Mouse (Mus musculus) layer of hippocampus, adult 9-11 months (tissue): Measurements from ENCODE around the gene Lars2.
A peak's percentile ranks its signal among the peaks of the same experiment; 100 is the strongest.
"Not testable (repeated sequence)": the region's sequence is repeated elsewhere in the genome, so short reads cannot be mapped to it uniquely, and the experiment has no call there.

Experiments
- DNase-seq: peaks from one replicate; pipeline ENCODE4 v3.0.0; 2022

Gene Lars2

DNA sequence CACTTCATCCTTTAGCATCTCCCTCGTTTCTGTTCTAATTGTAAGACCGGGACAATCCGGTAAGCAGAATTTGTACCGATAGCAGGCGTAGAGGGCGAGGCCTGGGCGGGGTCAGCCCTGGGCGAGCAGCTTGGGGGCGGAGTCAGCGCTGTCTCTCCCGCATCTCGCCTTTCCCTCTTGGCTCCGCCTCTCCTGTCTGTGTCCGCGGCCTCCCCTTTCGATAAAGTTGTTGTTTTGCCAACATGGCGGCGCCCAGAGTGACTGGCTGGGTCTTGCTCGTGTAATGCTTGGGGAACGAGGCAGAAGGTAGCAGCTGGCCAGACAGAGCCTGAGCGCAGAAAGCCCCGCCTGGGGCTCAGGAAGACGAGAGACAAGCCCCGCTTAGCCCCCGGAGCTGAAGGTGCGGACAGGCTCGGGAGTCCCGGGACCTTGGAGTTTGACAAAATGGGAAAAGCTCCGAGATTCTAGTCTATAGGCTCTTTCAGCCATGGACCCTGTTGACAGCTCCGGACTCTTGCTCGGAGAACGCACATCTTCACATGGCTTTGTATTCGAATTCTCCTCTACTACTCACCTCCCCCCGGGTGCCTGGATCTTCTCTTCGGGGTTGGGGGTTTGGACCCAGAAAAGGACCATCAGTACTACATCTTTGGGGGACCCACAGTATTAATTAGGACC lies at the start of gene Lars2:
Gene Lars2 (plus strand): TSS at position 220 of the 678 bp plus-strand sequence.
- DNase-seq: peak; percentile 94

DNA sequence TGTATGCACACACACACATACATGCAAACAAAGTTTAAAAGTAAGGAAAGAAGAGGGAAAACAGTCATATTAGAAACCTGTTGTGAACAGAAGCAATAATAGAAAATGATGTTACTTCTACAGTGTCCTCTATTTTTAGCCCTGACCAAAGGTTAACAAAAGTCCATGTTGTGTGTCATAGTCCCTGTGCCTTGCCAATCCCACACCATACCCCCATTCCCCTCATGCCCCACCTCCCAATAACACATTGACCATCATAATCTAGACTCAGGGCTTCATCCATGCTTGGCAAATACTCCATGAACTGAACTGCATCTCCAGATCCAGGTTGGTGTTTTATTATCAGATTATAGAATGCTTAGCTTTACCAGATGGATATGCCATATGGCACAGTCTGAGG lies 40.6 kb upstream of the Lars2 start:
- no peak for DNase-seq

DNA sequence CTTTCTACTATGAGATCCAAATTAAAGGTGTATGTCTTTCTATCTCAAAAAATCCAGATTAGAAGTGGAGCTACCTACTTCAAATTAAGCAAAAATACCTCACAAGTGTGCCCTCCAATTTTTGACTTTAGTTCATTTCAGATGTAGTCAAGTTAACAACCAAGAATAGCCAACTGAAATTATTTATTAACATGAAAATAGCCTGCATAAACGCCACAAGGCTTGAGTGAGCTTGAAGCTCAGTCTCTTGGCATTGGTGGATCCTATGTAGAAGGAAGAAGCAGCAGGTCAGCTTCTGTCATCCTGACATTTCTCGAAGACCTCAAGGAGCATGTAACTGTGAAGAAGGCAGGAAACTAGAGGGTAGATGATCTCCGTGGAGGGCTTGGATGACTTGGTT lies 38.4 kb upstream of the Lars2 start:
- DNase-seq: no peak

DNA sequence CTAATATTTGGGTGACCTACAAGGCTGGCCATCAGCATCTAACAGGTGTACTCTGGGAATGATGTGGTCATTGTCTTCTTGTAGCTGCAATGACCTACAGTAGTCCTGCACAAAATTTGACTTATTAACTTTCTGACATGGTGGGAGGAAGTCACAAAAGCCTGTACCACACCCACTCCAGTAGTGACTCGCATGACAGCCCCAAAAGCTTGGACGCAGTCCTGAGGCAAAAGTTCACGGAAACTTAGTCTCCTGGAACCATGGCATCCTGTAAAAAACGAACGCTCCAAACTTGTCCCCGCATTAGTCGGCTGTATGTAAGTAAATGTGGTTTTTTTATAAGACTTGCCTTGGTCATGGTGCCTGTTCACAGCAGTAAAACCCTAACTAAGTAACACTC lies 36.9 kb upstream of the Lars2 start:
- no peak for DNase-seq

DNA sequence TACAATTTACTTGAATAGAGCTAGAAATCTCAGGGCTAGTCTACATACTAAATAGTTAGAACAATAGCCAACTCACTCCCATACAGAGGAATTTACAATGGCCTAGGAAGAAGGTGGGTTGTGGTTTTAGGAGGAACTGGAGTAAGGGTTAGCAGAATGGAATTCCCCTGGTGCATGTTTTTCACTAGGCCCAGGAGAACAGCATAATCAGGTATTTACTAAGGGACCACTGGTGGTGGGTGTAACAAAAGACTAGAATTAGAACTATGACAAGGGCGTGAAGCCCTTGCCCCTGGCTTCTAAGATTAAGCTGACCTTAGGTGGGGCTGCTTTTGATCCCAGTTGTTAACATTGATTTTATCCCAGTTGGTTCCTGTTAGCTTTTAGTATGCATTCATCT lies 36.5 kb upstream of the Lars2 start:
- not testable (repeated sequence) for DNase-seq

DNA sequence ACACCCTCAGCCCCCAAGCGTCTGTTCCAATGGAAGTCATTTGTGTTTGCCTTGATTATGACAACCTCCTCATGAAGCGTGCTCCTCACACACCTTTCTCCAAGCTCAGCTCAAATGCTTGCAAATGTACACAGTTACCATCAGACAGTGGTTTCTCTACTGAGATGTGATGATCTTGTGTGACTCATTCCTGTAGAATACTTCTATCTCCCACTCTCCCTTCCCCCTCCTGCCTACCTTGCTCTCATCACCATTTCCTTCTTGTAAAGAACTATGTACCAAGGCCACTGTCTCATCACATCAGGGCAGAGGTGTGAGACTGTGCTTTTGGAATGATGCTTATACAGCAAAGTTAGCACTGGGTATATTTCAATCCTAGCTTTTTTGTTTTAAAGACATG lies 33.2 kb upstream of the Lars2 start:
- no peak for DNase-seq

DNA sequence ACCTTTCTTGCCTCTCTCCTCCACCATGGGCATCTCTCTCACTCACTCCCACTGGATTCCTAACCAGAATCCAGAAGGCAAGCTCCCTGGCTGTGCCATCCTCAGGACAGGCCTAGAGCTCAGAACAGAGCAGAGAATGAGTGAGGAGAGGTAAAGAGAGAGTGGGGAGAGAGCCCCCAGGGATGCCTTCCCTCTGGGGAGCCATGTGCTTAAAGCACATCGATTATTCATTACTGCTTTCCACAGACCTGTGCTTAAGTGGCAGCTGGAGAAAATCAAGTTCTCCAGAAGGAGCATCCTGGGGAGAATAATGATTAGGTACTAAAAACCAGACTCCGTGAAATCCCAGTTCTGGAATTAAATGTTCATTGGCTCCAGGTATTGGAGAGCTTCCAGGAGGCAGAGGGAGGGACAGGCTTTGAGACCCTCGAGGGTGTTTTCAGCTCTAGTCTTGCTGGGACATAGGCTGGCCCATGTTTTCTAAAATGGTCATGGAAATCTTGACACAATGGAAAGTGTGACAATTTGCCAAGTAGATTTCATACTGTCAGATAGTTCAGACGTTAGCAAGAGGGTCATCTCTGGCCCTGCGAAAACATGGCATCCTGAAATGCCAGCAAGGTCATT lies 31.6 kb upstream of the Lars2 start:
- DNase-seq: no peak

DNA sequence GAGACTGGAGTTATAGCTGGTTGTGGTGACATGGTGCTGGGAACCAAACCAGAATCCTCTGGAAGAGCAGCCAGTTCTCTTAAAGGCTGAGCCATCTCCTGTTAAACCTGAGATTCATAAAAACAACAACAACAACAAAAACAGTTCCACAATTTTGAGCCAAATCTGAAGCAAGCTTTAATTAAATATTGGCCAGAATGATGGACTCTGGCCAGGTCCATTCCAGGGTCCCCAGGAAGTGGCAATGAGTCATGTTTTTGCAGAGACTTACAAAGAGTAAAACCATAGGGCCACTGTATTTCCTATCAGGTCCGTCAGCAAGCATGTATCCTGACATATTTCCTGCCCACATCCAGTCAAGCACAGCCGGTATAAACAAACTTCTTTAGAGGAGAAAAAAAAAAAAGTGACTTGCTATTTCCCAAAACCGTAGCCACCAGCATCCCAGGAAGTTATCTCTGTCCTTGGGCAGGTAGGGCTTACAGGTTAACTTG lies 27.0 kb upstream of the Lars2 start:
- DNase-seq: no peak

DNA sequence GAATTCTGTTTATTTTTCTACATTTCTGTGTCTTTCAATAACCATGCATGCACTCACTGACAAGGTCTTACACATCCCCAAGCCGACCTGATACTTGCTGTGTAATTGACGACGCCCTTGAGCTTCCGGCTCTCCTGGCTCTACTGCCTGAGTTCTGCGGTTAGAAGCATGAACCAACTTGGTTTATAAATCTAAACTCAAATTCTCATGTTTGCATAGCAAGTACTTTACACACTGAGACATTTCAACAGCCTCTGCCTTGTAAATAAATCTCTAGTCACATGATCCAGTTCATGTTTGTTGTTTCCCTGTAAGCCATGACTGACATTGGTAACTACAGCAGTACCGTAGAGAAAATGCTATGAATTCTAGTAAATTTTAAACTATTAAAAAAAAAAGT lies 25.5 kb upstream of the Lars2 start:
- DNase-seq: no peak

DNA sequence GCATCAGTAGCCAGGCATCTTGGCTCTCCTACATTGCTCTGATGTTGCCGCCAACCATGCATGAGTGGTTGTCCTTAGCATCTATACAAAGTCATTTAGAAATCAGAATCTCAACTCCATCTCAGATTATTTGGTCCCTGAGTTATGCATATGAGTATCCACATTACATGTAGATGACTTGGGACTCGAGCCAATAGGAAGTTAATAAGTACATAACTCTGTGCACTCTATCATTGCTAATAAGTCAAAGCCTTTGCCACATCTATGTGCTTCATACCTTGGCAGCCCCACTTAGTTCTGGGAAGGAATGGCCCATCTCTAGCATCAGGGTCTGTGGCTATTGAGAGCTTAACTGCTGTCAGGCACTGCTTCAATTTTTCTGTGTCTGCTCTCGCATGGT lies 23.7 kb upstream of the Lars2 start:
- no peak for DNase-seq

DNA sequence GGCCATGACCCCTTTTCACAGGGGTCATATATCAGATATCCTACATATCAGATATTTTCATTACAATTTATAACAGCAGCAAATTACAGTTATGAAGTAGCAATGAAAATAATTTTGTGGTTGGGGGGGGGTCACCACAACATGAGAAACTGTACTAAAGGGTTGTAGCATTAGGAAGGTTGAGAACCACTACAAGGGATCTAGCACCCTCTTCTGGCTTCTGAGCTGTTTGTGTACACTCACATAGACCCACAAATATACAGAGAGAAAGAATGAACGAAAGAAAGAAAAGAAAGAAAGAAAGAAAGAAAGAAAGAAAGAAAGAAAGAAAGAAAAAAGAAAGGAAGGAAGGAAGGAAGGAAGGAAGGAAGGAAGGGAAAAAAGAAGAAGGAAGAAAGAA lies 17.4 kb upstream of the Lars2 start:
- DNase-seq: not testable (repeated sequence)

DNA sequence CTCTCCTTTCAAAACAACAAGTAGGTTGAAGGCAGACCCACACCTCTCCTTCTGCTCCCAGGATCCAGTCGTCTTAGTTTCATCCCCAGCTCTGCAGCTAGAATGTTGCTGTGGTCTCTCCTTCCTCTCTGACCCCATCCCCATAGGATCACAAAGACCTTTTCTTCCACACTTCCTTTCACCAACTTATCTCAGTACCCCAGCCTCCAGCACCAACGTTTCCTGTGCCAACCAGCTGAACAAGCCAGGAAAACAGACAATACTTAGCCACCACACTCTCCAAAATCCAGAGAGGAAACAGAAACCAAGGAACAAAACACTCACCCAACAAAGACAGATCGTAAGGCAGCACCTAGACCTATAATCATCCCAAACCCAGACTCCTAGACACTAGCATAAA lies 6.7 kb upstream of the Lars2 start:
- no peak for DNase-seq

DNA sequence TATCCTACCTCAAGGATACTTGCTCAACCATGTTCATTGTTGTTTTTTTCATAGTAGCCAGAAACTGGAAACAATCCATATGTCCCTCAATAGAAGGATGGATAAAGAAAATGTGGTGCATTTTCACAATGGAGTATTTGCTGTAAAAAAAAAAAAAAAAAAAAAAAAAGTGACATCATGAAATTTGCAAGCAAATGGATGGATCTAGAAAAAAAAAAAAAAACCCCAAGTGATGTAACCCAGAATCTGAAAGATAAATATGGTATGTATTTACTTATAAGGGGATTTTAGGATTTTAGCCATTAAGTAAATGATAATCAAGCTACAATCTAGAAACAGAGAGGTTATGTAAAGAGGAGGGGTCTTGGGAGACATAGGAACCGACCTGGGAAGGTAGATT lies 1.4 kb upstream of the Lars2 start:
- no peak for DNase-seq

DNA sequence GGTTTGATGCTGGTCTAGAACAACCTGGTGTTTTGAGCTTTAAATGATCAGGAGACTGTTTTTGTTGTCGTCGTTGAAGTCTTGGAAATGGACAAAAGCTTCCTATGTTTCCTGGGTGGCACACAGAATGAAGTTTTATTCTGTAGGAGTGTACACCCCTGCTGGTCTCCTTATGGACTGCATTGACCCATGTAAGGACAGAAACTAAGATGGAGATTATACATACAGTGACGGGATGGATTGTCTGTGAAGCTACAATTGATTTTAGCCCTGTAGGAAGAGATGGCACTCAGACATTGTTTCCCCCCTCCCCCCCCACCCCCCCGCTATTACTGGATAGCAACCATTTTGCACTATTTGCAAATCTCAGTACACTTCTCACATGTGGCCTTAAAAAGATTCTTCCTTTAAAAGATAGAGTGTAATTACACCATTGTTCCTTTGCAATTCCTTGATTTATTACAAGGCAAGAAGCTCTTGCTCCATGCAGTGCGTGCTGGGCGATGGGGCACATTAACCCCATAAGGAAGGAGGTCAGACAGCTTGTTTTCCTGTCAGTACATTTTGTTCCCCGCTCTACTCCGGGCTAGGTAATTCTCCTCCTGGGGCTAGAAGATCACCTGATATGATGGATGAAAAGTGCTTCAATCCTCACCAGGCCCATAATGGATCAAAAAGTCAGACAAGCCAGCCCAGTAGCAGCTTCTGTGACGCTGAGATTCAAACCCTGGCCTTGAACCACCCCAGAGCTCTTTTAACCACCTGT lies 602 bp upstream of the Lars2 start:
- DNase-seq: peak; percentile 16

DNA sequence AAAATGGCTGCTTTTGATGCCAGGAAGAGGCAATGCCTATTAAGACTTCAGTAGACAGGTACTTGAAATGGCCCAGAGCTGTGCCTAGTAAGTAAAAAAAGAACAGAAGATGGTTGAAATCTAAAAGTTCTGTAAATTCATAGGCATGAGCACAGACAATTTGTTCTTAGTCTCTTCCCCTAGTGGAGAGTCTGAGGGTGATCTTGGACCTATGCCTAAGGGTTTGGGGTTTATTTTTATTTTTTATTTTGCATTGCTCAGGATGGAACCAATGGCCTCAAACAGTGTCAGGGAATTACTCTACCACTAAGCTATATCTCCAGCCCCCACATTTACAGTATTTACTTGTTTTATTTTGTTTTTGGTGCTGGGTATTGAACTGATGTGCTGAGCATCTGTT lies 909 bp downstream of the Lars2 start:
- DNase-seq: no peak

DNA sequence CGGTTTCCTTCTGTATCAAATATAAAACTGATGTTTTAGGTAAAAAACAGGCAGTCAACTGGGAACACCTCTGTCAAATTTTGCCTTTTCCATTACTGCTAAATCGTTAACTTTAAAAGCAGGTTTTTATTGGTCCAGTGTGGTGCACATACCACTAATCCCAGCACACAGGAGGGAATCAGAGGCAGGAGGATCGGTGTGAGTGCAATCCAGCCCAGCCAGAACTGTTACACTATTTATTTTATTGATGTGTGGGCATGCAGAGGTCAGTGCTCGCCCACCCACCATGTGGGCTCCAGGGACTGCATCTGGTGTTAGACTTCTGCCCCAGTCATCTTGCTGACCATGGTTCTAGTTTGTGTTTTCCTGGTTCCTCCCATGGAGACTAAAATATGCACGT lies 15.7 kb downstream of the Lars2 start:
- DNase-seq: no peak

DNA sequence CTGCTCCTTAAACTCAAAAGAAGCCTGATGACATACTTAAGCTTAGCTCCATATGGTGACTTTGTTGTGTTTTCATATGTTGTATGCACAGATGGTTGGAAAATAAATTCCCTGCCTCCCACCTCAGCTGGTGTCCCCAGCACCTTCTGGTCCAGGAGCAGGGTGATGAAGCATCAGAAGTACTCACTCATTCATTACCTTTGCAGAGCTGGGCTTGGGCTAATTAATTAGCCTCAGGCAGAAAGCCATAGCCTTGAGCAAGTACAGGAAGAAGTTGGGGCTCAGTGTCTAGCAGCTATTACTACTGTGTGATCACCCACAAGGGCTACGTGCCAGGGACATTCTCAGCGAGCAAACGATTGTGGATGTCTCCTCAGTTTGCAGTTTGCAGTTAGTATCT lies 18.0 kb downstream of the Lars2 start:
- DNase-seq: peak; percentile 72

DNA sequence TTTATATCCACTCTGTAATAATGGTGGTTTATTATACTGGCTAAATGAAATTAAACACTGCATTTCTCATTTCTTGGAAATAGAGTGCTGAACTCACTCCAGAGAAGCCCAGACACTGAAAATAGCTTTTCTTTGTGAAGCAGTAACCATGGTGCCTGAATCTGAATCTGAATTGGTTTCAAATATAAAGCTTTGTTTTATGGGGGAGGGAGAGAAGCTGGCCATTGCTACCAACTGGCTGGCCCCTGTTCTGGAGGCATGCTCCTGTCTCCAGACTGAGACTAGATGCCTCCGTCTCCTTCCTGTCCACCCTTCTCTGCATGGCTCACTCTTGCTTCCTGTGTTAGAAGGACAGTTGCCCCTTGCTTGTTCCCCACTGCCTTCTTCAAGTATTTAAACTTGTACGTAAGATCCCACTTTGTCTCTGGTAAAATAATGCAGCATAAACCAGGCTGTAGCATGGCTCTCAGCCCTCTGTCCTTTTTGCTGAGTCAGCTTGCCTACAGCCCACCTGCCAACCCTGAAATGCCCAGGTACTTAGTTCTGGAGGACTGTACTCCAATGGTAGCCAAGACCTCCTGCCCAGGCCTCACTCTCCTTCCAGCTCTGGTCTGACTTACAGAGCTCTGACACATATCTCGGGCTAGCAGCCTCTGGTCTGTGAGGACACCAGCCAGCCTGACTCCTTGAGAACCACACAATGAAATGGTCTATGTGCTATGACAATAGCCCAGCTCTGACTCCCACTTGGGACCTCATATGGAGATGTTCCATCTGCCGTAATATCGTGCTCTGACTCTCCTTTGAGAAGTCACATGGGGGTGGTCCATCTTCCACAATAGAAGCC lies 18.8 kb downstream of the Lars2 start:
- peak; percentile 19 for DNase-seq

DNA sequence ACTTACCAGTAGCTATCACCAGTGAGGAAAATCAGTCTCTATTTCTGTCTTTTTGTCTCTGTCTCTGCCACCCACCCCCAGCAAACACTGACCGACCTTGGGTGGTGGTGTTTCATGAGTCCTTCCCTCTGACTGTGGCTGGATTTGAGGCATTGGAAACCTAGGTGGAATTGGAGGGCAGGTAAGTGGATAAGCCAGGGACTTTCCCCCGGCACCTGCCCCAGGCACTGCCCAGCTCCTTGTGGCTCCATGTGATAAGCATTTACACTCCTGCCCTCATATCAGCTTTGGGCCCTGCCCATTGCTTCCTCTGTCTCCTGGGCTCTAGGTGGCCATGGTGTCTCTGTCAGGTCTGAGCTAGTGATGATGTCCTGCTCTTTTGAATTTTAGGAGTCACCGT lies 19.6 kb downstream of the Lars2 start:
- DNase-seq: no peak

DNA sequence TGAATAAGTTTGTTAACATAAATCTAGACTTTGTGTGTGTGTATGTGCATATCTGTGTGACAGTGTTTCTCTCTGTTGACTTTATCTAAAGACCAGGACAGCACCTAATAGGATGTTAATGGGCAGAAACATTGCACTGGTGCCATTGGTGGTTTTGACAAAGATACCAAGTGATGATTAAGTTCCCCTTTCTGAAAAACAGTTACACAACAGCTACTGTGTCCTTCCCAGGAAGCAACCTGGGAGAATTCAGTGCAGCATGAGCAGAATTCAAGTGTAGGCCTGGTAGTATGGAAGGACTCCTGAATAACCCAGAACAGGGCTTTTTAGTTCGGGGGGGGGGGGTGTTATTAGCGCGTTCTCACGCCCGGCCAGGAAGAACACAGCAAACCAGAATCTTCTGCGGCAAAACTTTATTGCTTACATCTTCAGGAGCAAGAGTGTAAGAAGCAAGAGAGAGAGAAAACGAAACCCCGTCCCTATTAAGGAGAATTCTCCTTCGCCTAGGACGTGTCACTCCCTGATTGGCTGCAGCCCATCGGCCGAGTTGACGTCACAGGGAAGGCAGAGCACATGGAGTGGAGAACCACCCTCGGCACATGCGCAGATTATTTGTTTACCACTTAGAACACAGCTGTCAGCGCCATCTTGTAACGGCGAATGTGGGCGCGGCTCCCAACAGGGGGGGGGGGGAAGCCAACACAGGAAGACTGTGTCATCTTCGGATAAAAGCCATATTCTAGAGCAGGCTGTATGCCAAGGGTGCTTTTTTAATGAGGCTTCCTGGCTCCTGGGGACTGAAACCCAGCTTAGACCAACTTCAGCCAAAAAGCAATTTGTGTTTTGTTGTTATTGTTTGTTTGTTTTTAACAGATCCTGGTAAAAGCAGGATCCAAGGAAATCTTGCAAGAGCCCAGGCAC lies 21.6 kb downstream of the Lars2 start:
- DNase-seq: not testable (repeated sequence)

DNA sequence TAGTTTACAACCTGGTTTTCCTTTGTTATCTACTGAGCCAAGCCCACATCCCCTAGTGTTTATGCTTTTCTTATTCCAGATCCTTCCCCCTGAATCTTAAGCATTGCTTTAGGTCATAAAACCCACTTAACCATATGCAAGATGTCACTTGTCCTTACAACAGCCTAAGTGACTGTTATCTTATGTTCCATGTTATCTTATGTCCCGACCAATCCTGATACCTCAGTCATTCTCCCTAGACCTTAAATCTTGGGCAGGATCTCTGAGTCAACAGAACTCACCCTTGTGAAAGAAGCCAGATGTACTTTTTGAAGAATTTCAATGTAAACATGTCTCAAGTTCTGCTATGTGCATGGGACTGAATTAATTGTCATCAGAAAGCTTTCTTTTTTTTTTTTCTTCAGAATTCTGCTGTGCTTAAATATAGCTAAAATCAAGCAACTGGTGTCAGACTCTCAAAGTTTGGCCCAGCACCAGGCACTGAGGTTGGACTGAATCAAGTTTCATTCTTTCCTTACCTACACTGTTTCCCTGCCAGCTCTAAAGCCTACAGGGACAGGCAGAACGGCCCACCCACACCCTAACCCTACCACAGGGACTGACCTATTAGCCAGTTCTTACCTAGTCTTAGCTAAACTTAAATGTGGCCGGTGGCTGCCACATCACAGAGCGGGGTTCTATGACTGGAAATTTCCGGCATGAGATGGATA lies 24.6 kb downstream of the Lars2 start:
- DNase-seq: no peak
